Mouse (Mus musculus) erythroblast, embryonic 14.5 days (primary cell): ENCODE results near the gene Atp6v1e2. TPM values are rescaled to one million over a fixed set of nuclear protein-coding genes. Genes with fewer than 3 reads are reported as not detected.

ENCODE experiments used
- H3K27me3 ChIP-seq: 2 replicates; pipeline ENCODE4 v1.6.1; 2012; ENCODE audit warnings: inconsistent platforms; ENCODE audit not compliant: control insufficient read depth
- H3K36me3 ChIP-seq: 2 replicates; pipeline ENCODE4 v1.6.1; 2012; ENCODE audit warnings: mild to moderate bottlenecking, inconsistent platforms; ENCODE audit not compliant: control insufficient read depth
- H3K4me1 ChIP-seq: 2 replicates; pipeline ENCODE4 v1.6.1; 2012; ENCODE audit warnings: inconsistent platforms; ENCODE audit not compliant: control insufficient read depth
- H3K4me3 ChIP-seq: replicated peaks from 2 replicates; pipeline ENCODE3; 2012; ENCODE audit warnings: moderate library complexity, mild to moderate bottlenecking, inconsistent platforms
- H3K9me3 ChIP-seq: 2 replicates; pipeline ENCODE4 v1.6.1; 2012; ENCODE audit warnings: low read length, inconsistent platforms, mixed read lengths; ENCODE audit not compliant: control insufficient read depth
- GATA1 ChIP-seq: IDR thresholded peaks from 2 replicates; pipeline ENCODE4 v1.6.1; 2012; ENCODE audit warnings: low read length, inconsistent platforms, mixed read lengths
- TAL1 ChIP-seq: IDR thresholded peaks from 3 replicates; pipeline ENCODE4 v1.6.1; 2012; ENCODE audit warnings: low read length, inconsistent platforms, mixed read lengths
- polyA plus RNA-seq: library from polyadenylated mRNA; stranded (reverse); fragments of >175 nt; gene quantifications from 2 replicates; pipeline ENCODE4 v1.2.3, GENCODE M21; 2012

Atp6v1e2 gene
- polyA plus RNA-seq, 1 experiment: not detected

DNA sequence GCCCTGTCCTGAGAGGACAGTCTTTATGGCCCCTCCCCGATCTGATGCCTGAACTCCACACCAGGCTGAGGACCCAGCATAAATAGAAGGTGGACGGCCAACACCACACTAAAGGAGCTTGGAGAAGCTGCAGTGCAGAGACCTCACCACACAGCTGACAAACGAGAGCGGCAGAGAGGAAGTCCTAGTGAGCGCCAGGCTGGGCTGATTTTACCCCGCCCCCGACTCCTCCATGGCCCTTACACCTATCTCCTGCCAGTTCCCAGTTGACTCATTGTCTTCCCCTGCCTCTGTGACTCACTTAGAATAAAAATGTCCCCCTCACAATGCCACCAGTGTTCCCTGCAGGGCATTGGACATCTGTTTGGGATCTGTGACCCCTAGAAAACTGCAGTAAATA lies 44.1 kb downstream of the Atp6v1e2 start:
- Histone ChIP-seq H3K27me3 (no peaks in the 10 kb centered on the region; the same call in 1 of the 2 replicates), H3K9me3 (no peaks in the 10 kb centered on the region), H3K4me1 (no peaks in the 10 kb centered on the region), H3K4me3 (no peak overlapping the region), H3K36me3 (no peaks in the 10 kb centered on the region)
- TF ChIP-seq GATA1 (no peak), TAL1 (no peak)

- Histone ChIP-seq H3K4me3 (no peak overlapping the region), H3K9me3 (no peaks in the 10 kb centered on the region), H3K4me1 (no peaks in the 10 kb centered on the region), H3K36me3 (no peaks in the 10 kb centered on the region), H3K27me3 (no peaks in the 10 kb centered on the region; the same call in 1 of the 2 replicates)
- TF ChIP-seq TAL1 (no peak), GATA1 (no peak)
Measured at GRCm38 (mm10) chr17:86902399-86903067, 45.2 kb downstream of the Atp6v1e2 start.

DNA sequence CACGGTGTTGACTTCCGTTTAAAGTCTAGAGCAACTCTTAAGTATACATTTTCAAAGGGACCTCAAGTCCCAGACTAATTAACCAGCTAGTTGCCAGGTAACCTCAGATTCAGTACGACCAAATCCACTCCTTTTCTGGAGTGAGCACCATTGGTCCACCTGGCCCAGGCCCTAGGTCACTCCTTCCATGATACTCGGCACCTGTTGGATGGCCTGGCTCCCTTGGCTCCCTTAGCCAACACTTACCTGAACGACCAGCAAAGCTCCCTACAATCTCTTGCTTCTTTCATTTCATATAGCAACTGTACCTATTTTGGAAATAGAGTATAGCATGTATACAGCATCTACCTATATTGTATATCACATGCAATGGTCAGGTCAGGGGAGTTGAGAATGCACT lies 47.1 kb downstream of the Atp6v1e2 start:
- H3K4me1 ChIP-seq: no peaks in the 10 kb centered on the region
- no peak for TF ChIP-seq GATA1
- TF ChIP-seq TAL1: no peak
- H3K9me3 ChIP-seq: no peaks in the 10 kb centered on the region; the same call in 1 of the 2 replicates
- H3K27me3 ChIP-seq: no peaks in the 10 kb centered on the region; the same call in 1 of the 2 replicates
- H3K36me3 ChIP-seq: no peaks in the 10 kb centered on the region
- H3K4me3 ChIP-seq: no peak overlapping the region

GRCm38 (mm10) chr17:86899821-86900220 lies 47.9 kb downstream of the Atp6v1e2 start:
- Histone ChIP-seq H3K27me3 (no peaks in the 10 kb centered on the region; the same call in 1 of the 2 replicates), H3K9me3 (no peaks in the 10 kb centered on the region; the same call in 1 of the 2 replicates), H3K4me3 (no peak overlapping the region), H3K36me3 (no peaks in the 10 kb centered on the region), H3K4me1 (no peaks in the 10 kb centered on the region)
- no peak for TF ChIP-seq GATA1
- TF ChIP-seq TAL1: no peak

- no peaks in the 10 kb centered on the region for H3K4me1 ChIP-seq
- no peaks in the 10 kb centered on the region; the same call in 1 of the 2 replicates for H3K9me3 ChIP-seq
- H3K4me3 ChIP-seq: no peak overlapping the region
- TF ChIP-seq TAL1: no peak
- TF ChIP-seq GATA1: no peak
- H3K27me3 ChIP-seq: no peaks in the 10 kb centered on the region
- H3K36me3 ChIP-seq: no peaks in the 10 kb centered on the region
Measured at GRCm38 (mm10) chr17:86897486-86898165, 50.1 kb downstream of the Atp6v1e2 start.

DNA sequence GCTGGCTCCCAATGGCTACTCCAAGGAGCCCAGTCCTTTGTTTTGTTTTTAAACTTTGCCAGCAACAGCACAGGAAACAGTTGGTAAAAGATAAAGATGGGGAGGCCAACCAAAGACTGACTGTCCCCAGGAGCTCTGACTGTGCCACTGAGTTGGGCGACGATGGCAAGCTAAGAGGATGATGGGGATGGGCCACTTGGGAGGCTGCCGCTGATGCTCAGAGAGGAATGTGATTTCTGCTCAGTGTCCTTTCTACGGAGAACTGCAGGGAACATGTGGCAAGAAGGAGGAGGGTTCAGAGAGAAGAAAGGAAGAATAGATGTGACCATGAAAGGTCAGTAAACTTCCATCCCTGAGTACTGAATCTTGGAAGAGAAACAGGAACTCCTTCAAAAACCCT lies 52.5 kb downstream of the Atp6v1e2 start:
- no peaks in the 10 kb centered on the region for H3K4me1 ChIP-seq
- no peaks in the 10 kb centered on the region for H3K36me3 ChIP-seq
- H3K27me3 ChIP-seq: no peaks in the 10 kb centered on the region
- H3K9me3 ChIP-seq: no peaks in the 10 kb centered on the region; the same call in 1 of the 2 replicates
- no peak overlapping the region for H3K4me3 ChIP-seq
- TF ChIP-seq GATA1 (no peak), TAL1 (no peak)

Other genes starting within 250 kb of the Atp6v1e2 start
- 0.01 and 0.02 TPM in 2 replicates for gene Epas1, start 194.2 kb downstream of the Atp6v1e2 start, polyA plus RNA-seq
- gene Tmem247, start 30.5 kb downstream of the Atp6v1e2 start, polyA plus RNA-seq: not detected in 2 replicates
- 0.01 and 0.17 TPM in 2 replicates for gene Rhoq, start 15.2 kb upstream of the Atp6v1e2 start, polyA plus RNA-seq
- 0.09 and 0.28 TPM in 2 replicates for gene Pigf, start 77.5 kb upstream of the Atp6v1e2 start, polyA plus RNA-seq
- 1.1 TPM in 2 replicates for gene Cript, start 77.7 kb upstream of the Atp6v1e2 start, polyA plus RNA-seq
- gene Socs5, start 159.8 kb upstream of the Atp6v1e2 start, polyA plus RNA-seq: 0.04 and 0.07 TPM in 2 replicates